ENCODE assay signal across 9 mouse cellular contexts in the genomic region with DNA sequence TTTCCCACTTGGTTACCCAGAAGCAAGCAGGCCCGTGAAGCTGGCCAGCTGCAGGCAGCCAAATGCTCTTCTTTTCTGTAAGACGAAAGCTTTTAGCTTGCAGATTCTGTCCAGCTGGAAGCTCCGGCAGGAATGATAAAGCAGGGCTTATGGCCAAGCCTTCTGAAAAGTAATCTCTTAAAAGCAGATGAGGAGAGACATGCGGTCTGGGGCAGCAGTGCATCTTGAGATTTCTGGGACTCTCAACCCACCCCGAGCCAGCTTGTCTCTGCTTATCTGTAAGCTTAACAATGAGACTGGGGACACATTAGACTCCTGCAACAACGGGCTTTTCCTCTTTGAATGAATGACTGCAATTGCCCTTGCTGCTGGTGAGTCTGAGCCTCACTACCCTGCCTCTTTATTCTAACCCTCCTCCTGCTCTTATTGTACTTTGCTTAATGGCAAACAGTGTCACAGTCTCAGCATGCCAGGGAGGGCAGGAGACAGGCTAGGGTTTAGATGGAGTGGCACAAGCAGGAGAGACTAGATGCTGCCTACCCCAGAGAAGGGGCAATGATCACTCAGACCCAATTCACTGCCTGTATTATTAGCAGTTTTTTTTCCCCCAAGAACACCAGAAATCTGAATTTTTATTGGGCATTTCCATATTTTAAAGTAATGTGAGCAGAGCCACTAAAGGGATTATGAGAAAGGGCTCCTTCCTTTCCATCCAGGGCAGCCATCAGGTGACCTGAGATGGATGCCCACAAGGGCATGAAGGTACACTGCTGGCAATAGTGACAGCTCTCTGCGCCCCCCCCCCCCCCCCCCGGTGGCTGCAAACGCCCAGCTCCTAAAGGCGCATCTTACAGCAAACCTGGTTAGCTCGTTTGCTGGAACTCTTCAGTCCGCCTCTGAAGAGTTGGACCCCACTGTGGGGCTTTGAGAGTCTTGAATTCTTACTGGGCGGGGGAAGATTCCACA. TPM values are rescaled to one million over a fixed set of nuclear protein-coding genes. Genes with fewer than 3 reads are reported as not detected.
DNase-seq lines count a peak whose midpoint lies in the region; ATAC-seq and TF ChIP-seq lines count a peak whose summit lies in the region.
"Had no signal": no experiment of that assay in that cellular context is flagged by ENCODE, and none has a peak within 500 bp of the region (broad histone marks: within the 10 kb centered on the region; RNA-seq: fewer than 3 reads in every experiment).

No protein-coding gene starts in this region.

- no peak overlapping the region for H3K4me3 ChIP-seq in heart, embryonic 15.5 days
- no peak overlapping the region for H3K4me3 ChIP-seq in heart, embryonic 11.5 days (ENCODE audit: low read depth, low read length)
- H3K4me3 ChIP-seq in limb, embryonic 14.5 days (replicated peaks; ENCODE audit: low read length): no peak overlapping the region
- H3K4me3 ChIP-seq in gastrocnemius, adult 2 months: no peak overlapping the region

- no peak for TF ChIP-seq POLR2A in limb, embryonic 14.5 days (IDR thresholded peaks at IDR 0.05; ENCODE audit: borderline replicate concordance, extremely low read depth, insufficient read depth, insufficient read length)

- H3K4me1 ChIP-seq in heart, embryonic 15.5 days (replicated peaks): peaks cover 7% of the 10 kb centered on the region
- H3K4me1 ChIP-seq in heart, embryonic 11.5 days (ENCODE audit: control insufficient read depth, insufficient read depth, low read length): peaks cover 3% of the 10 kb centered on the region; the same call in 1 of the 2 replicates
- no peaks in the 10 kb centered on the region for H3K4me1 ChIP-seq in limb, embryonic 14.5 days (ENCODE audit: control insufficient read depth, insufficient read depth, low read length)

- no peaks in the 10 kb centered on the region for H3K9me3 ChIP-seq in heart, embryonic 15.5 days (replicated peaks)
- H3K9me3 ChIP-seq in heart, embryonic 11.5 days (replicated peaks; ENCODE audit: control insufficient read depth, low read length): no peaks in the 10 kb centered on the region
- no peaks in the 10 kb centered on the region for H3K9me3 ChIP-seq in limb, embryonic 14.5 days (ENCODE audit: control insufficient read depth, low read length)

- DNase-seq in right cerebral cortex, postnatal 14 days: peak; percentile 19
- no peak for DNase-seq in right cerebral cortex, adult 18-20 months
- peak; percentile 63 for DNase-seq in limb, embryonic 14.5 days (ENCODE audit: low spot score)
- no peak for DNase-seq in gastrocnemius, adult 2 months
- DNase-seq: lung, adult 18-20 months had no signal

- ATAC-seq in heart, embryonic 15.5 days (replicated peaks; ENCODE audit: insufficient number of reproducible peaks, insufficient read depth, low FRiP score, low read depth): peak; percentile 22; the same call in 1 of the 2 replicates
- ATAC-seq in heart, embryonic 11.5 days (replicated peaks; ENCODE audit: insufficient number of reproducible peaks, low FRiP score, low TSS enrichment): no peak
- no peak for ATAC-seq in limb, embryonic 14.5 days (ENCODE audit: low FRiP score, low read depth)
- ATAC-seq in monocyte, adult 5-6 weeks (replicated peaks; ENCODE audit: insufficient number of reproducible peaks, low FRiP score, low TSS enrichment, poor library complexity, severe bottlenecking): no peak
- ATAC-seq in CD4-positive, CD25-positive, alpha-beta regulatory T cell, adult 4 months: no peak

- no peak overlapping the region for H3K4me2 ChIP-seq in heart, embryonic 15.5 days
- no peak overlapping the region for H3K4me2 ChIP-seq in heart, embryonic 11.5 days
- H3K4me2 ChIP-seq in limb, embryonic 14.5 days (replicated peaks; ENCODE audit: low read depth, low read length, severe bottlenecking): no peak overlapping the region

- H3K27me3 ChIP-seq in heart, embryonic 15.5 days: no peaks in the 10 kb centered on the region
- no peaks in the 10 kb centered on the region for H3K27me3 ChIP-seq in heart, embryonic 11.5 days (ENCODE audit: control insufficient read depth, insufficient read depth, low read length)
- H3K27me3 ChIP-seq in limb, embryonic 14.5 days (ENCODE audit: control insufficient read depth, insufficient read depth, low read length): no peaks in the 10 kb centered on the region

- intact Hi-C loops in gastrocnemius, adult 2 months (cut with DNase I): no loop called here

- no peak overlapping the region for H3K9ac ChIP-seq in heart, embryonic 15.5 days
- H3K9ac ChIP-seq in heart, embryonic 11.5 days (ENCODE audit: low read depth, low read length): no peak overlapping the region
- H3K9ac ChIP-seq in limb, embryonic 14.5 days (ENCODE audit: low read depth, low read length, severe bottlenecking): no peak overlapping the region

- TF ChIP-seq CTCF in gastrocnemius, adult 2 months (IDR thresholded peaks at IDR 0.05): no peak

- WGBS in heart, embryonic 15.5 days: 39% methylated on average over 13 of the region's 13 CpGs
- 40% methylated on average over 12 of the region's 13 CpGs for WGBS in heart, embryonic 11.5 days (ENCODE audit: insufficient replicate concordance)
- 48% methylated on average over 12 of the region's 13 CpGs for WGBS in limb, embryonic 14.5 days

- H3K36me3 ChIP-seq in heart, embryonic 15.5 days: no peaks in the 10 kb centered on the region
- no peaks in the 10 kb centered on the region for H3K36me3 ChIP-seq in heart, embryonic 11.5 days (ENCODE audit: control insufficient read depth, insufficient read depth, low read length)
- no peaks in the 10 kb centered on the region for H3K36me3 ChIP-seq in limb, embryonic 14.5 days (ENCODE audit: control insufficient read depth, insufficient read depth, low read length)

- H3K27ac ChIP-seq in heart, embryonic 15.5 days: 0 out of 2 replicates have a peak overlapping the region, but pooled peaks have one; percentile 24
- H3K27ac ChIP-seq in heart, embryonic 11.5 days (ENCODE audit: low read depth, low read length): no peak overlapping the region
- H3K27ac ChIP-seq in limb, embryonic 14.5 days (replicated peaks; ENCODE audit: low read depth, low read length): no peak overlapping the region
- H3K27ac ChIP-seq in gastrocnemius, adult 2 months: no peak overlapping the region

RNA-seq across cellular contexts. Expression of gene Map1b, which starts 44.6 kb away (rescaled TPM):
- polyA plus RNA-seq in heart, embryonic 15.5 days (2015; fragmentation: Nextera tagmentation; extraction: Ambion mirVana): 99.2 and 110 TPM in 2 replicates
- 128 and 193 TPM in 2 replicates for polyA plus RNA-seq in heart, embryonic 11.5 days (2014; fragmentation: Nextera tagmentation; extraction: Ambion mirVana)
- polyA plus RNA-seq in limb, embryonic 14.5 days (2012; rRNA removed): 16.8 and 17.5 TPM in 2 replicates
- polyA plus RNA-seq in limb, embryonic 14.5 days (2014; fragmentation: Nextera tagmentation; extraction: Ambion mirVana): 142 and 149 TPM in 2 replicates
- total RNA-seq in monocyte, adult 5-6 weeks (2017): 0.11 to 0.19 TPM (median 0.19 TPM) in 3 replicates
- polyA plus RNA-seq in CD4-positive, CD25-positive, alpha-beta regulatory T cell, adult 4 months (2017; shearing (Covaris generic)): under 1 TPM; 0.16 to 0.26 TPM
- total RNA-seq in gastrocnemius, adult 2 months (2021): 10 to 100 TPM in 1 of 2 experiments, 1 to 10 TPM in 1; 7.7 to 13.8 TPM

Comparison
In these comparisons a context has a peak if more than half of its experiments do, and no peak if none do; other contexts are left out.
1. DNase-seq: peak in right cerebral cortex, postnatal 14 days (single experiment) and limb, embryonic 14.5 days (single experiment); none in right cerebral cortex, adult 18-20 months (single experiment) and gastrocnemius, adult 2 months (single experiment).
2. RNA of gene Map1b, which starts 44.6 kb away (polyA plus RNA-seq): 128 to 193 TPM in heart, embryonic 11.5 days, 16.8 to 149 TPM in limb, embryonic 14.5 days and 99.2 to 110 TPM in heart, embryonic 15.5 days; 0.16 to 0.26 TPM in CD4-positive, CD25-positive, alpha-beta regulatory T cell, adult 4 months; every median in the first group is over 10 times any median in the second.